Mouse (Mus musculus) retina, adult 2 months (tissue): ENCODE data around the gene Pspc1.
A peak's percentile ranks its signal among the peaks of the same experiment; 100 is the strongest.
"Not testable (repeated sequence)": the region's sequence is repeated elsewhere in the genome, so short reads cannot be mapped to it uniquely, and the experiment has no call there.

Experiments used
- DNase-seq: peaks from one replicate; pipeline ENCODE4 v3.0.0-alpha.2; 2012; ENCODE audit warnings: low read depth, low spot score

Pspc1 gene

DNA sequence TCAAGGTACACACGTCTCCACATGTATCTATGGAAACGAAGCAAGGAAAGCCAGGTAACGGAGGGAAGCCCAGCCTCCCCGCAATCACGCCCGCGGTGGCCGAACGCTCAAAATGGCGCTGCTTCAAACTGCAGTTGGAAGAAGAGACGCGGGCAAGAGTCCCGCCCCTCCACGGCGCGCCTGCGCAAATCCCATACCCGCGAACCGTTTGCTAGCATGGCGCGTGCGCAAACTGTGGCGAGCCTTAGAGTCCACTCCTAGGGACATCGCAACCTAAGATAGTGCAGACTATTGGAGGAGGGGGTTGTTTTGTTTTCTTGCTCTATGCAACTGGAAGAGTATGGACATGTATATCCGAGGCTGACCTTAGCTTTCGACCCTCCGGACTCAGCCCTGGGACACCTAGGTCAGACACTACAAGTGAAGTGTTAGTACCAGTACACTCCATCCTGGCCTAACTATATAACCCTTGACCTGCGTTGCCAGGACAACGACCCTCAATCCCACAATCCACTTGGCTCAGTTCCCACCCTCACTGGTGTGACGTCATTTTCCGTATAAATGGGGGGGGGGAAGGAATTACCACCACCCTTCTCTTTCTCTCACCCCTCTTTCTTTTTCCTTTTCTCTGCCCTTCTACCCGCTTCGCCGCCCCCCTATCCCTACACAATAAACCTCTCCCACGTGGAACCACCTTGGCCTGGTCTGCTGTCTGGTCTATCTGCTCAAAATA lies at the start of gene Pspc1:
TSS of gene Pspc1 (minus strand) at position 117 of the 733 bp plus-strand sequence.
- peak; percentile 92 for DNase-seq

DNA sequence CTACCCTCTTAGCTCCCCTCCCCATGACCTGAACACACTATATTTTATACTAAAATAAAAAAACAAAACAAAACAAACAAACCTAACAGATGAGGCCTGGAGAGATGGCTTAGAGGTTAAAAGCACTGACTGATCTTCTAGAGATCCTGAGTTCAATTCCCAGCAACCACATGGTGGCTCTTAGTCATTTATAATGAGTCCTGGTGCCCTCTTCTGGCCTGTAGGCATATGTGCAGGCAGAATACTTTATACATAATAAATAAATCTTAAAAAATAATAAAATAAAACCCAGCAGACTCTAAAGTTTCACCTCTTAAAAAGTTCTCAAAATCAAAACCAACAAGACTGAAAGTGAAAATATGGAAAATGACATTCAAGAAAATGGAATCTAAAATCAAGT lies 46.4 kb upstream of the Pspc1 start:
- DNase-seq = no peak

DNA sequence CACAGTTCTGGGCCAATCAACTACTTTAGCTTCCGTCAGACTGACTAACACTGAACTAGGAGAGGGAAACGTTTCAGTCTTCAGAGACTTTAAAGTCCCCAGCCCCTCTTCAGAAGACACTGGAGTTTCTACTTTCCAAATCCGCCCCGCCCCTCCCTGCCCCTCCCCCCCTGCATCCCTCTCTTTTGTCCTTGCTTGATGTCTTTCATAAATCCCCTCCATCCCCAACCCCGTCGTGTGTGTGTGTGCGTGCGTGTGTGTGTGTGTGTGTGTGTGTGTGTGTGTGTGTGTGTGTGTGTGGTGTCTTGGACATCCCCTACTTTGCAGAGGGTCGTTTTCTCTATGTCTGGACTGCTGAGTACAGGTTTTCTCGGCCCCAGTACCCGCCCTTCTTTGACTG lies 39.5 kb upstream of the Pspc1 start:
- no peak for DNase-seq

DNA sequence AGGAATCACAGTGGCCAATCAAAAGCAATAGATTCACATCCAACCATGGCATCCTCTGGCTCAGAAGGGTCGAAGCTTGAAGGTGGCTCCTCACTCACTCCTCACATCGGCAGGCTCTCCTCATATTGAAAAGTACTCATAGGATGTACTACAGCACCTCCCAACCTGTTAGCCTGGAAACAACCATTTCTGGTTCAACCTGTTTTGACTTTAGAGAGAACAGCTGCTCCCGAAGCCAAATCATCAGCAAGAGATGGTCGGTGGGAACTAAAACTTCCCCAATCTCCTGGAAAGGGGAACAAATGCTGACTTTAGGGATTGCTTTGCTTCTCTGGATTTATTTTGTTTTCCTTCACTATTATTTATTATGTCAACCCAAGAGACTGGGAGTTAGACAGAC lies 39.0 kb upstream of the Pspc1 start:
- DNase-seq = no peak

DNA sequence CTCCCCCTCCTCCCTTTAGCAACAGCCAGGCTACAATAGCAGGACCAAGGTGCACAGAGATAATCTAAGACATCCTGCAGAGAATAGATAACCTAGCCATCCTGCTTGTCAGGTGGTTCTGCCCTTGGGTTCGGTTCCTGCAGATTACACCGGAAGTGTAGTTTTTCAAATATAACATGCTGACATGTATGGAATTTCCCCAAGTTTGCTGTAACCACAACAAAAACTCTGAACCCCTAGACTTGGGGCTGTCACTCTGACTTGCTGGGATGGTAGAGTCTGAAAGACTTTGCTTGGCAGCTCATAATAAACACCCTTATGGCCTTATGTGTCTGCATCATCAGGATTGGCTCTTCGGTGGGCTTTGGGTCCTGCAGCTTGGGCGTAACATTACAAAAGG lies 38.4 kb upstream of the Pspc1 start:
- no peak for DNase-seq

DNA sequence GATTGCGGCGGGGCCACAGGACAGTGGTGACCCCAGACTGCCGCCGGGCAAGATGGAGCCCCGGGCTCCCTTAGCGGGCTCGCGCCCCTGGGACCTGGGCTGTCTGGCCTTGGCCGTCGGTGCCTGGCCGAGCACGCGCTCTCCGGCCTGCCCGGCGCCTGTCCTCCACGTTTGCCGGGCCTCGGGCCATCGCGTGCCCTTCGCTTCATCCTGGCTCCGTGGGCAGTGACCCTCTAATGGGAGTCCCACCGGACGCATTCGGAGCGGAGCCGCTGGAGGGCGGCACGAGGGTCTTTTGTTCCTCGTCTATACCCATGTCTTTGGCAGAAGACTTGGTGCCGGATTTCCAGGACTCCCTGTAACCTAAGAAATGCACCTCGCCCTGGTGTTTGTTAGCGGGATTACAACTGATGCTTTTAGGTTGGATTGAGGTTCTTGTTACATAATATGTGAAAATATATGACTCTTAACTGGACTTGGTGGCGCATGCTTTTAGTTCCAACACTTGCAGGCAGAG lies 34.5 kb upstream of the Pspc1 start:
- DNase-seq = no peak

DNA sequence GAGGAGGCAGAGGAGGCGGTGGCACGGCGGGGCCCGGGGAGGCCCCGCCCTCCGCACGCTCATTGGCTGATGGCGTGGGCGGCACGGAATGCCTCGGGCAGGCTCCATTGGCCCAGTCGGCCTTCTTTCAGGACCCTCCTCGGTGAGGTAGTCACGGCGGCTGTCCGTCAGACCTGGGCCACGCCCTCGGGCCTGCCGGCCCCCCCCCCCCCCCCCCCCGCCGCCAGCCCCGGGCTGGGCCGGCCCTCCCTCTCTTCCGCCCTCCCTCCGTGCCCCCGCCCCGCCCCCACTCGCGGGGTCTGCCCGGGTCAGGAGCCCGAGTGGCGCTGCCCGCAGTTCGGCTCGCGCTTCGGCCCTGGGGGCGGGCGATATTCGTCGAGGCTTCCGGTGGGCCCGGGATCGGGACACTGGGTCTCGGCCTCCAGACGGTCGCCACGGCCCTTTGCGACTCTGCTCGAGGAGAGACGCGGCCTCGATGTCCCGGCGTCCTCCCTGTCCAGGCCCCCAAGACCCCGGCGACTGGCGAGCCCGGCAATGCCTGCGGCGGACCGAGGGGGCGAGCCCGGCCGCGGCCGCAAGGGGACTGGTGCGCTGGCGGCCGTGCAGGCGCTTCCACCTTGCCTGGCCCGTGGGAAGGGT lies 33.7 kb upstream of the Pspc1 start, which contains the start of gene Zmym5:
TSS of gene Zmym5 (minus strand) at position 16 of the 639 bp plus-strand sequence.
- DNase-seq = peak; percentile 51

DNA sequence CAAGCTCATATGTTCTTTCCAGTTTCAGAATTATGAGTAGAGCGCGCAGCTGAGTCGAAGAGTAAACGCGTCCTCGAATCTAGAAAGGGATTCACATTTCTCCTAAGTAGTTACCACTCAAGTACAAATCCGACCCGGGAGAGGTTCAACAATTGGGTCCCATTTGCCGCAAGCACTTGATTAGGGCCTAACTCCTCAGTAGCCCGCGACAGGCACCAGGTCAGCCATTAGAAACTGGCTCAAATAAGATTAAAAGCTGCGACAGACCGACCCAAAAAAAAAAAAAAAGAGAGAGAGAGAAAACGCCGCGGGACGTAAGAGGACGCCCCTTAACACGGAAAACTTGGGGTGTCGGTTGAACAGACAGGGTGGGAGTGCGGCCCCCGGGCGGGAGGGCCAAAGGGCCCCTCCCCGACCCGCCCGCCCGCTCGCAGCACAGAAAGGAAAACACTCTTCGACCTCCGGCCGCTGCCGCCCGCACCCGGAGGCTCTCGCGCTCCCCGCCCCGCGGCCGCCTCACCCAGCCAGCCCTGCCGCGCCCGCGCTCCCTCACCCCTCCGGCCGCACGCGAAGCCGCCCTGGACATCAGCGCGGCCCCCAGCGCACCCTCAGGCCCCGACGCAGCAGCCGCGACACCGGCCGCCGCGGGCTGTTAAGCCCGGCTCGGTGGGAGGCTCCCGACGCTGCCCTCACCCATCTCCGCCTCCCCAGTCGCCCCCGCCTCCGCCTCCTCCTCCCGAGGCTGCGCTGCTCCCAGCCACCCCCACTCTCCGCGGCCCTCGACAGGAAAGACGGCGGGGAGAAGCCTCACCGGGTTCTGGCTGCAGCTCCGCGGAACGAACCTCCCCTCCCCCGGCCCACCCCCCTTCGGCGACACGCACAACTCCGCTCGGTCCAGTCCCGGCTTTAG lies 32.9 kb upstream of the Pspc1 start:
- DNase-seq = not testable (repeated sequence)

DNA sequence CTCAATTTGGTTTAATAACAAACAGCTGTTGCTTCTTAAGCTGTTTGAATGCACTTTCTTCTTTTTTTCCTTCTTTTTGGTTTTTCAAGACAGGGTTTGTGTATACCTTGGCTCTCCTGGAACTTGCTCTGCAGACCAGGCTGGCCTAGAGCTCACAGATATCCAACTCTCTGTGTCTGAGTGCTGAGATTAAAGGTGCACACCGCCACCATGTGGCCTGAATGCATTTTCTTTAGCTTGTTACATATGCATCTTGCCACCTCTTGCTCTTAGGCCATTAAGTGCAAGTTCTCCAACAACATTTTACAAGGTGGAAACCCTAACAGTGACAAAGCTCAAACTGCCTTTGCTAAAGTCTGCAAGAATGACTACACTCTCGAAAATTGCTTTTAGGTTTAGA lies 15.1 kb upstream of the Pspc1 start:
- no peak for DNase-seq

DNA sequence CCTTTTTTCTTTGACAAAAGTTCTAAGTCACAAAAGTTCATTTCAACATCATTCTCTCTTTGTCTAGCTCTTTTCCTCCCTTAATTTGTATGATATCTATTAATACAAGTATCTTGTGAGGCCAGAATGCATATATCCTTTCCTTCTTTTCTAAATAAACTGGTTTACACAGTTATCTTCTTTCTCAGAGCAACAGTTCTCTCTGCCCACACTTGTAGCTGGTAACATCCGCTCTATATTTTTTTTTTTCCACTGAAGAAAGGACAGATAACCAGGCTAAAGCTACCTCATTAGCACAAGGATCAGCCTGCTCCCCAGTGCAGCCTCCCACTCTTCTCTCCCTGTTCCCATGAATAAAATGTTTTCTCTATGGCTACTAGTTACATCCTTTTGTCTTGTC lies 6.5 kb upstream of the Pspc1 start:
- no peak for DNase-seq

DNA sequence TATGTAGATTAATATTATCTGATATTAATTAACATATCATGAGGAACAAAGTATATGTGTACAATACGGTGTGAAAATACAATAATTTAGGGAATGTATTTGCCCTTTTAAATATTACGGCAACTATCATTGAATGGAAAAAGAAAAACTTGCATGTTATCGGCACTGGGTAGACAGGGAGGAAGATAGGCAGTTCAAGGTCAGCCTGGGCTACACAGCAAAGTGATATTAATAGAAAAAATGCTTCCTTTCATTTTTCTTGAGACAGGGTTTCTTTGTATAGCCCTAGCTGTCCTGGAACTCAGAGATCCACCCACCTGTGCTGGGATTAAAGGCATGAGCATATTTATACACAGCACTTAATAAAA lies 801 bp upstream of the Pspc1 start:
- no peak for DNase-seq

DNA sequence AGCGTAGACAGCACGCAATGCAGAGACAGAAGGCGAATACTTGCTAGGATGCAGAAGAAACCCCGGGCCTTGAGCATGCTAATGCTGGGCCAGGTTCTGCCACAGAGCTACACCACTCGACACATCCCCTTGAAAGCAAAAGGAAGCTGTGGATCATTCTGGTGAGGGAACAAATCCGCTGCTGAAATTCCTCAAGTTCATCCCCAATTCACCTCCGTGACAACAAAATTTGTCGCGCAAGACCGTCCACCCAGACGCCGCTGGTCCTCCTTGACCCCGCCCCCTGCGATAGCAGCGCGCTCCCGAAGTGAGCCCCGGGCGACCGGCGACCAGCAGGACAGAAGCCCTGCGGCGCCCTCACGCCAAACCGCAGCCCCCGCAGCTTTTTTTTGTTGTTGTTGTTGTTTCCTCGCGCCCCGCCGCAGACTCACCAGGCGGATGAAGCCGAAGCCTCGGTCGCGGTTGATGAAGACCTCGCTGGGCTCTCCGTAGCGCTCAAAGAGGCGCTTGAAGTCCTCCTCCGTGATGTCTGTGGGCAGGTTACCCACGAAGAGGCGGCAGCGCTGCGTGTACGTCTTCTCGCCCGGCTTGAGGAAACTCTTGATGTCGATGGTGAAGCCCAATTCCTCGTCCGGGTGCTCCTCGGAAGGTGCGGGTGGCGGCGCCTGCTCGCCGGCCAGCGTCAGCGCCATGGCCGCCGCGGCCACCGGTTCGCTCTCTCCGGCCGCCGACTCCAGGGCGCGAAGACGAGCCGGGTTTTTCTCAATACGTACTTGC lies 568 bp downstream of the Pspc1 start:
- peak; percentile 13 for DNase-seq

DNA sequence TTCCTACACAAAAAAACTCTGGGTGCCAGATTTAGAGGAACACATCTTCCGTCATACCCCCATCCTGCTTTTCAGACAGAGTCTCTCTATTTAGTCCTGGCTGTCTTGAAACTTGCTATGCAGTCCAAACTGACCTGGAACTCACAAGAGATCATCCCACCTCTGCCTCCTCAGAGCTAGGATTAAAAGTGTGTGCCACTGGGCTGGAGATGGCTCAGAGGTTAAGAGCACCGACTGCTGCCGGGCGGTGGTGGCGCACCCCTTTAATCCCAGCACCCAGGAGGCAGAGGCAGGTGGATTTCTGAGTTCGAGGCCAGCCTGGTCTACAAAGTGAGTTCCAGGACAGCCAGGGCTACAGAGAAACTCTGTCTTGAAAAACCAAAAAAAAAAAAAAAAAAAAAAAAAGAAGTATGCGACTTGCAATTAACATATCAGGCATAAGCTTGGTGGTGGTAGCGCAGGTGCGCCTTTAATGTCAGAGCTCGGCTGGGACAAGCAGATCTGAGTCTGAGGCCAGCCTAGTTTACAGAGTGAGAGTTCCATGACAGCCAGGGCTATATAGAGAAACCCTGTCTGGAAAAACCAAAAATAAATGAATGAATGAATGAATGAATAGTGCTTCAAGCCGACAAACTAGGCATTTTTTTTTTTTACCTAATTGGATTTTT lies 1.4 kb downstream of the Pspc1 start:
- peak; percentile 11 for DNase-seq

DNA sequence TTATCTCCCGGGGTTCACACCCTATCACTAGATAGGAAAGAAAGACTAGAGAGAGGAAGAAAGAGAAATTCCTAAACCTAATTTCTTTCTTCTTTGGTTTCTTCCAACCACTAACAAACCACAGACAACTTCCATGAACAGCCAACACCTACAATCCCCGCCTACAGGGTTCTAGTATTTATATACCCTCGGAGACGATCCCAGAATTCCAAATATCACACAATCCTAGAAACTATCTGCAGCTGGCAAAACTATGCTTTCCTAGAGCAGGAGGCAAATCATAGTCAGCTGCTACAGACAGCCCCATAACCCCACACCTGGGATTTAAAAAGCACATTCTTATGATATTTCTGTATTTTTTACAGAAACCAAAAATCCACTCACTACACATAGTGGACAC lies 2.7 kb downstream of the Pspc1 start:
- no peak for DNase-seq

DNA sequence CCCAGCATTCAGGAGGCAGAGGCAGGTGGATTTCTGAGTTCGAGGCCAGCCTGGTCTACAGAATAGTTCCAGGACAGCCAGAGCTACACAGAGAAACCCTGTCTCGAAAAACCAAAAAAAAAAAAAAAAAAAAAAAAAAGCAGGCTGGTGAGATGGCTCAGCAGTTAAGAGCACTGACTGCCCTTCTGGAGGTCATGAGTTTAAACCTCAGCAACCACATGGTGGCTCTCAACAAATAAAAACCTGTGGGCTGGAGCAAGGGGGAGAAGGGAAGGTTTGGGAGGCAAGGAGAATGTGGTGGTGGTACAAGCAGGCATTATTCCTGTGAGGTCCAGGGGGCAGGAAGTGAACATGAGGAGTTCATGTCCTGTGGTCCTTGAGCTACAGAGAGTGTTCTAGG lies 11.7 kb downstream of the Pspc1 start:
- DNase-seq = not testable (repeated sequence)

DNA sequence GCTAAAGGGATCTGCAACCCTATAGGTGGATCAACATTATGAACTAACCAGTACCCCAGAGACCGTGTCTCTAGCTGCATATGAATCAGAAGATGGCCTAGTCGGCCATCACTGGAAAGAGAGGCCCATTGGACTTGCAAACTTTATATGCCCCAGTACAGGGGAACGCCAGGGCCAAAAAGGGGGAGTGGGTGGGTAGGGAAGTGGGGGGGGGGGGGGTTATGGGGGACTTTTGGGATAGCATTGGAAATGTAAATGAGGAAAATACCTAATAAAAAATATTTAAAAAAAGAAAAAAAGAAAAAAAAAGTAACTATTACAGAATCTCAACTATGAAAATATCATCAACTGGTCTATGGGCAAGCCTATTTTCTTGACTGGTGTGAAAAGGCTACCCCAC lies 13.0 kb downstream of the Pspc1 start:
- not testable (repeated sequence) for DNase-seq

DNA sequence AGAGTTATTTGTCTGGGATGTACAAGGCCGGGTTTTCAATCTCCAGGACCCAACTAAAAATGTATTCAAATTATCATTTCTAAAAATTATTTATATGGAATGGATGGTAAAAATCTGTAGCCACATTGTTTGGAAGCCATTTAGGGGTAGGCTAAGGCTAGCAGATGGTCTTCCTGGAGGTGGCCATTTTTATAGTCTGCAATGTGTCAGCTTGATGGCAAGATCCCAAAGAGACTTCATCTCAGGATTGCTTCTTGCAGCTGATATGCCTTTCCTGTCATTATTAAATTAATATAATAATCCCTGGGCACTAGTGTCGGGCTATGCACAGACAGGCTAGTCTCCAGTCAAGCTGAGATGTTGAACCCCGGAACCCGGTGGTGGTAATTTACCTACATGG lies 26.8 kb downstream of the Pspc1 start:
- DNase-seq = no peak

DNA sequence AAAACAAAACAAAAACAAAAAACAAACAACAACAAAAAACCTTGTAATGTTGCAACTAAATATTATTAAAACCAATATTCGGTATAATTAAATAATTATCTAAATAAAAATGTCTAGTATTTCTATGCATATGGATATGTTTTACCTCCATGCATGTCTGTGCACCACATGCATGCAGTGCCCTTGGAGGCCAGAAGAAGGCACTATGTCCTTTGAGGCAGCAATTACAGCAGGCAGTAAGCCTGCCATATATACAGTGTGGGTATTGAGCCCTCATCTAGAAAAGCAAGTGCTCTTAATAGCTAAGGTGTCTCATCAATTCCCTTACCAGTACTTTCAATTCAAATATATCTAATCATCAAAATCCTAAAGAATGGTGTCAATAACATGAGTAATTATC lies 37.9 kb downstream of the Pspc1 start:
- DNase-seq = no peak

DNA sequence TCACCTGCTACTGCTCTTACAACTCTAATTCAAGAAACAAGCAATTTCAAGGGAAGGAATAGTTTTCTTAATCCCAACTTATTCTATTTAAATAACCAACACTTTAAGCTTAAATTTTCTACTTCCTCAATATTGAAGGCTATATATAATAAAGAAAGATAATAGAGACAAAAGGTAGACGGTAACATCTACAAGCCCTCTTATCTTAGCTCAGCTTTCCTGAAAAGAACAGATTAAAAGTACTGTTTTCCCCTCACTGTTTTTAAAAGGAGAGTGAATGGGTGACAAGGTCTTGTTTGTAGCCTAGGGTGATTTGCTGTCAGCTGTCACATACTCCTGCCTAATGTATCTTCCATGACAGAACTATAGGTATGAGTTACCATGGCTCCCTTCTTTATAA lies 51.6 kb downstream of the Pspc1 start:
- no peak for DNase-seq

DNA sequence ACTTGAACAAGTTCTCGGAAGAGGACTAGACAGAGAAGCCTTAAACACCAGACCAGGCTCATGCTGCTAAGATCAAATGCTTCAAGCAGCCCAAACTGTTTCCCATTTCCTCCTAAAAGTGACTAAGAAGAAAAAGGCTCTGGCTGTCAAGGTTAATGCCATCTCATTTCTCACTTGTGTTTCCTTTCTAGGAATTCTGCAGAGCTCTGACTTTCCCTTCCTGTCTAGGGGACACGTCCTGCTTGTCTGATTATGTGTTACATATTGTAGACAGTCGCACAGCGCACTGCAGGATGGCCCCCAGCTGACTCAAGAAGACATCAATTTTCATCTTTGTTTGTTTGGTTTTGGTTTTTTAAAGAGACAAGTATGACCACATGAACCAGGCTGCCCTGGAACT lies 72.4 kb downstream of the Pspc1 start:
- DNase-seq = no peak

DNA sequence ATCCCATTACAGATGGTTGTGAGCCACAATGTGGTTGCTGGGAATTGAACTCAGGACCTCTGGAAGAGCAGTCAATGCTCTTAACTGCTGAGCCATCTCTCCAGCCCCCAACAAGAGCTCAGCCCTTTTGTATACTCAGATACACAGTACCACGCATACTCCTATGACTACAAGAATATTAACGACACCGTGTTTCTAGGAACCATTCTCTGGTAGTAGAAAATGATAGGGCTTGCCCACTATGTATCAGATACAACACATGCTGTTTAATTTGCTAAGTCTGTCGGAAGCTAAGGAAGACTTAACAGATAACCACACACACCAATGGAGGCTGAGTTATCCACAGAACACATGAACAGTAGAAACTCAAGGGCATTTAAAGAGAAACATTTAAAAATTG lies 75.5 kb downstream of the Pspc1 start:
- DNase-seq = no peak
